Mouse (Mus musculus) T-cell, adult 2 months (primary cell): ENCODE measurements around the gene Rock2.

Experiments used
- DNase-seq: peaks from one replicate; pipeline ENCODE4 v3.0.0; 2022; ENCODE audit warnings: low spot score

Rock2 gene

DNA sequence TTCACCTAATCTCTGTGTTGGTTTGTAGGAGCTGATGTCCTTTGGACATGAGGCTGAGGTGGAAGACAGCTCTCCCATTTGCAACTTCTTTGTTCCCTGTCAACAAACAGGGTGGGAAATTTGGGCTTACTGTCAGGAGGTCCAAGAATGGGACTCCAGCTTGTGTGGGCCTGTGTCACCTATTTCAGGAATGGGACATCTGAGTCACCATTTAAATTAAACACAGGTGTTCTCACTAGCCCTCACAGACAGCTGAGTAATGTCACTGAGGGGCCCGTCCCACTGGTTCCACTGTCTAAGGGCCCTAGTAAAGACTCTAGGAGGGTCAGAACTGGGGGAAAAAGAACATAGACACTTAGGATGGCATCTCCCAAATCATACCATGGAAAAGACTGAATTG is 22.7 kb upstream of the Rock2 start:
- no peak for DNase-seq

- no peak for DNase-seq
Measured at GRCm38 (mm10) chr12:16872926-16873464, 21.7 kb upstream of the Rock2 start.

GRCm38 (mm10) chr12:16873549-16873948 is 21.1 kb upstream of the Rock2 start:
- no peak for DNase-seq

DNA sequence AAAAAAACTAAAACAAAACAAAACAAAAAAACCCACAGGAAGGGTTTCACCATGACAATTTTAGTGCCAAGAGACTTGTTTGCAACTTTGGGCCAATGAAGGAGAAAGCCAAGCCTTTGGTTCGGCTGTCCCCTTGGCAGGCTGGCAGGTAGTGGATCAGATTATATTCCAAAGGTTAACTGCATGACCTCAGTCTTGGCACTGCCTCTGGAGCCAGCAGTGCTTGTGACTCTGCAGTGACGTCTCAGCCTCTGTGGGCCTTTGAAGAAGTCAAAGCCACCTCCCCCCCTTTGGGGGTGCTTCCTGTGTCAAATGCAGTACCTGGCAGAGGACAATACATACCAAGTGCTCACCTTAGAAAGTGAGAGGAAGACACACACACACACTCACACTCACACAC is 20.6 kb upstream of the Rock2 start:
- peak; percentile 80 for DNase-seq

DNA sequence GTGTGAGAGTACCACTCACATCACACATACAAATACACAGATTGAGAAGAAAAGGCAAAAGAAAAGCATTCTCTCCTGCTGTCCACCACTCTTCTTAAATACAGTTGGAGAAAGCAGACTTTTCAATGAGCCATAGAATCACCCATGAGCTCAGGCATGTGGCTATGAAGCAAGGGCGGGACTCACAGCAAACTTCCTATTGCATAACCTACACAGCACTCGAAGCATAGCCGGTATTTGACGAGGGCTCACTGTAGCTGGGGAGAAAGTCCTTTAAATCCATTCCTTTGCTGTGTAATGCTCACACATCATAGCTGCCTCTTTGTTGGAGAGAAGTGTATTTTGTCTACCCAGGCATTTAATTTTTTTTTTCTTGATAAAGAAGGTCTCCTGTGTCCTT is 19.4 kb upstream of the Rock2 start:
- DNase-seq = no peak

DNA sequence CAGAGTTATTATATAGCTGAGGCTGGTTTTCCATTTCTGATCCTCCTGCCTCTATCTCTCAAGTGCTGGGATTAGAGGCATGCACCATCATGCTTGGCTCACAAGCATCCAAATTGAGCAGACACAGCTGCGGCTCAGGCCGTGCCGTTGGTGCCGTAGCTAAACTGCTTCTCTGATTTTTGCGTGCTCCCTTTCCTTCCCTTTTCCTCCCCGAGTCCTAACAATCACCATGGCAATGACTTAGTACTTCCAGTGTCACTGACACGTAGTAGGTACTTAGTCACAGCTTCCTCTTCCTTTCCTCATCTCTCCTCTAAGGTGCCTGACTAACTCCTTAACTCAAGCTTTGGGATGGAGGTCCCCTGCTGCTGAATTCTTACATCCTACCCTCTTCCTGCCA is 19.0 kb upstream of the Rock2 start:
- no peak for DNase-seq

DNA sequence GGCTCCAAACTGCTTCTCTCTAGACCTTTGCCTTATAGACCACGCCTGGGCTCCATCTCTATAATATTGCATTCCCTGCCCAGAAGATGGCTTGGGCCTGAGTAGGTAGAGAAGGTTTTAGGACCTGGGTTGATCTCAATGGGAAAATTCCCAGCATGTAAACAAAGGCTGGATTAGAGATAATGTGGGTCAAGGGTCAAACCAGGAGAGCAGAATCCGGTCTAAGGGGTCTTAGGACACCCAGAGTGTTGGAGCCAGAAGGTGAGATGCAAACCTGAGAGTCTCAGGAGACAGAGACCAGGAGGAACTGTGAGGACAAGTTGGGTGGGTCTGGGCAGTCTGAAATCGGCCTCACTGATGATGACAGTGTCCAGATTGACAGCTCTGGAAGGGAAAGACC is 18.0 kb upstream of the Rock2 start:
- DNase-seq = no peak

DNA sequence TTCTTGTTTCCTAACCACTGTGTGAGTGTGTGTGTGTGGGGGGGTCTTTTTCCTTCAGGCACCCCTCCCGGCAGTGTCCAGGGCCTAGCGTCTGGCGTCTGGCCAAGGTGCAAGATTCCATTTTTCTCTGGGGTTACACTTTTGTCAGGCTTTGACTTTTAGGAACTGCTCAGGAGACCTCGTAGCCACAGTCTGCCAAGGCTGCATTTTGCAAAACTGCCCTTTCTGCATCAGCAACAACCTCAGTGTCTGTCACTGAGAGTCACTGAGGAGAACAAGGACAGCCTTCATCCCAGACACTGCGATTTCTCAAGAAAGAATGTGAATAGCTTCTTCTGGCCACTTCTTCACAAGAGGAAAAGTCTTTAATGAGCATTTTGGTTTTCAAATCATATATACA is 17.6 kb upstream of the Rock2 start:
- no peak for DNase-seq

GRCm38 (mm10) chr12:16877679-16878078 is 17.0 kb upstream of the Rock2 start:
- no peak for DNase-seq

GRCm38 (mm10) chr12:16879369-16879768 is 15.3 kb upstream of the Rock2 start:
- DNase-seq = no peak

- no peak for DNase-seq
Measured at GRCm38 (mm10) chr12:16880077-16880476, 14.6 kb upstream of the Rock2 start.

- no peak for DNase-seq
Measured at GRCm38 (mm10) chr12:16882442-16882841, 12.3 kb upstream of the Rock2 start.

GRCm38 (mm10) chr12:16883111-16883510 is 11.6 kb upstream of the Rock2 start:
- no peak for DNase-seq

DNA sequence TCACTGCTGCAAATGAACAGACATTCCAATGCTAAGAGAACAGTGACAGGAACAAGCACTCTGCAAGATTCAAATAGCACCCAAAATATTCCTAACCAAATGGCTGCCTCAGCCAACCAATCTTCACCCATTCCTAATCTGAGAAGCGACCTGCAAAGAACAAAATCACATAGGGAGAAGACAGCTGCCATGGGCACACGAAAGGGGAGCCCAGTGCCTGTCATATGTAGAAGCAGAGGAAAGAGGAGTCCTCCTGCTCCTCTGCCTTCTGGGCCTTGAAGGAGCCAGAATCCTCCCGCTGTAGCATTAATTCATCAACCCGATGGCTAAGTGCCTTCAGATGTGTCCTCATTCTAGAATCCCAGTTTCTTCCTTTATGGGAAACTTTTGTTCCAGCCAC is 10.2 kb upstream of the Rock2 start:
- DNase-seq = no peak

DNA sequence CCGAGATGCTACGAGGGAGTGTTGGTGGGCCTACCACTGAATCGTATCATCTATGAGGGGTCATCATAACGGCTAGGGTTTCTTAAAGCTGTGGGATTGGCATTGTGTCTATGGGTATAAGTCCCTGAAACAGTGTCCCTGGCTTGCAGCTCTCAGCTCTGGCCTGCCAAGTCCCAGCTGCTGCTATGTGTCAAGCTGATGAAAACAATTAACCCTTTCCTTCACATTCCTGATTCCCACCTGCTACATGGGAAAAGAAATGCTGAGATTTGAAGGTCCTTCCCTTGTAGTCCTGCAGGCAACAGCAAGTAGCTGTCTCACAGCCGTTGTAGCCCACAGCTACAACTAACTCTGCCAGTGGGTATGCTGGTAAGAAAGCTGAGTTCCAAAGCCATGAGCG is 8.3 kb upstream of the Rock2 start:
- DNase-seq = no peak

DNA sequence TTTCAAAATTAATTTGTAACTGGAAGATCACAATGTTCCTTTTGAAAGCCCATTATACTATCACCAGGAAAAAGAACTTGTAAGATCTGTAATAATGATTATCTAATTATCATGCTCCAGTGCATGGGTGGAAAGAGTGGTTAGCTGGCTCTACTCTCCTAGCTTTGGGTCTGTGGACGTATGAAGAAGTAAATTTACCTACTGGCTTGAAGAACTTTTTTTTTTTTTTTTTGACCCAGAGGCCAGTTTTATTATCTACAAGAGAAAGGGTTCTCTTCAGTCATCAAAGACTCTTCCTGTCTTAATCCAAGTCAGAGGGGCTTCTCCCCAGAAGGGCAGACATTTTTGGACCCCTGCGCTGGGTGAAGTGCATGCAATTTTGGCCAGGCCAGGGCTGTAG is 1.7 kb upstream of the Rock2 start:
- DNase-seq = no peak

DNA sequence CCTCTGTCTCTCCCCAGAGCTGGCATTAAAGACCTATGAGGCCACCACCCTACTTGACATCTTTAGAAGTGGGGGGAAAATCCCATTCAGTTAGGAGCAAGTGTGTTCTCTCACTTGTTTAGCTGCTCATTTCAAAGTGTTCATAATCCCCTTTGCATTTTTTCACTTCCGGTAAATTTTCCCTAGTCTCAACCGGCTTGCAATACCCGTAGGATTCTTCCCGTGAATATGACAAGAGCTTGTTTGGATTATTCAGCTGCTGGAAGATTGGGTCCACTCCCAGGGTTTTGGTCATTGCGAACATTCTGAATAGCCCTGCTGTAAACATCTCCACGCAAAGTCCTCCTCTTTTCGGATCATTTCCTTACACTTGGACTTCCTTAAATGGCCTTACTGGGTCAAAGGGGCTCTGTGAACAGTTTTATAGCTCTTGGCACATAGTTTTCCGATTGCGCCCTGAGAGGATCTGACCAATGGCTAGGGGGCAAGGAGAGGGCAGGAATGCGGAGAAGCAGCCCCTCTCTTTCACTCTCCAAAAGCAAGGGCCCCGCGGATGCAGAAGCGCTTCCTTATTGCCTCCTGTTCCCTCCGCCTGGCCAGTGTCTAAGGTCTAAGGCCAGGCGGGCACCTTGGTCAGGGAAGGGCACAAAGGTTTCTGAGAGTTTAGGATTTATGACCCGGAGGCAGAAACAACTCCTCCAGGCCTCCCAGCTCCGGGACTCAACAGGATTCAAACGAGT is 869 bp upstream of the Rock2 start:
- DNase-seq = no peak

- DNase-seq = no peak
Measured at GRCm38 (mm10) chr12:16895221-16895928, 680 bp downstream of the Rock2 start.

GRCm38 (mm10) chr12:16896073-16896789 is 1.5 kb downstream of the Rock2 start:
- DNase-seq = no peak

- no peak for DNase-seq
Measured at GRCm38 (mm10) chr12:16897225-16897624, 2.5 kb downstream of the Rock2 start.

DNA sequence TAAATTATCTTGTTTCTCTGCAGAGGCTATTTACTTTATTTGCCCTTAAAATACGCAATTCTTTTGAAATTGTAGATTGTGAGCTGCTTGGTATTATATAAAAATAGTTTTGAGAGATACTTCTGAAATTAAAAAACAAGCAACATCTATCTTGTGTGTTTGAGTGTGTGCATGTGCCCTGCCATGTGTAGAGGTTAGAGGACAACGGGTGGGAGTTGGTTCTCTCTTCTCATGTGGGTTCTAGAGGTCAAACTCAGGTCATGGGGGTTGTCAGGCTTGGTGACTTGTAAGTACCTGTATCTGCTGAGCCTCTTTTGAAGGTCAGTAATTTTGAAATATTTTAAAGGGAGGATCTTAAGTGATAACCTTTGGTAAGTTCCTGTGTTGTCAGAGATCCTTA is 3.5 kb downstream of the Rock2 start:
- no peak for DNase-seq

GRCm38 (mm10) chr12:16898790-16899189 is 4.1 kb downstream of the Rock2 start:
- no peak for DNase-seq
